Mouse (Mus musculus) neutrophil, adult 65 days (primary cell): ENCODE data around the gene Ankar. TPM values are rescaled to one million over a fixed set of nuclear protein-coding genes. Genes with fewer than 3 reads are reported as not detected.

Experiments used
- total RNA-seq: library from RNA; stranded (reverse); gene quantifications from 2 replicates; pipeline ENCODE4 v1.2.4, GENCODE M21; 2023

Ankar gene
- total RNA-seq: not detected in 2 replicates

DNA sequence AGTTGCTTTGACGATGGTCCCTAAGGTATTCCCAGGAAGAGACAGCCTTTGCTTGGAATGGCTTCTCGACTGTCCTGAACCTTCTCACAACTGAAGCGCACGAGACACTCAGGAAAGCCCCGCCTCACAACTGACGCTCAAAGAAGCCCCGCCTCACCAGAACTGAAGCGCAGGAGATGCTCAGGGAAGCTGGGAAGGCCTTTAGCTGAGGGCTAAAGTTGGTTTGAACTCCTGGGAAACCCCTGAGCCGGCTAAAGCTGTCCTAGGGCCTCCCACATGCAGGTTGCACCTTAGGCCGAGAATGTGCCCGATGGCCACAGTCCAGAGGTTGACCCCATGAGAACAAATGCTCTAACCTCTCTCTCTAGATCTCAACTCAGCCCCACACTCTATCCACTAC, at the start of gene Ankar:
Gene Ankar (minus strand): TSS at position 101 of the 400 bp plus-strand sequence.

GRCm38 (mm10) chr1:72710753-72711653, 10.6 kb upstream of the Ankar start, which contains the start of gene Rpl37a:
Gene Rpl37a (plus strand): TSS chr1:72711290.

Other genes starting within 250 kb of the Ankar start
- 0.09 TPM in 1 of 2 replicates, not detected in the other for gene March4, start 163.6 kb downstream of the Ankar start, total RNA-seq
- gene Smarcal1, start 117.3 kb downstream of the Ankar start, total RNA-seq: 18.0 and 21.5 TPM in 2 replicates
- gene Rpl37a, start 10.7 kb upstream of the Ankar start, total RNA-seq: 650 and 662 TPM in 2 replicates
- gene Igfbp2, start 123.9 kb upstream of the Ankar start, total RNA-seq: not detected in 2 replicates
- gene Igfbp5, start 174.3 kb upstream of the Ankar start, total RNA-seq: 0.23 and 0.73 TPM in 2 replicates